Mouse (Mus musculus) midbrain, embryonic 12.5 days (tissue): ENCODE measurements at regions not wholly inside any gene's neighbourhood (a gene's known extent, or its start where the extent isn't known, plus 50 kb on each side); places are given as distances from the start of the nearest gene placed in this dataset.

ENCODE experiments used
- ATAC-seq: fragments of 200-750 bp; cut with Nextera tagmentation; 2 replicates; pipeline ENCODE4 v1.8.0; 2017; ENCODE audit warnings: low read depth, moderate TSS enrichment, moderate library complexity; ENCODE audit not compliant: low FRiP score
- H3K27ac ChIP-seq: fragments of 300-500 bp; sonication (generic); replicated peaks from 2 replicates; pipeline ENCODE4 v1.5.1; 2016; ENCODE audit warnings: mild to moderate bottlenecking
- H3K27me3 ChIP-seq: fragments of 300-500 bp; sonication (generic); 2 replicates; pipeline ENCODE4 v1.6.1; 2016; ENCODE audit warnings: mild to moderate bottlenecking
- H3K36me3 ChIP-seq: fragments of 300-500 bp; sonication (generic); 2 replicates; pipeline ENCODE4 v1.6.1; 2016
- H3K4me1 ChIP-seq: fragments of 300-500 bp; sonication (generic); 2 replicates; pipeline ENCODE4 v1.6.1; 2016
- H3K4me2 ChIP-seq: fragments of 300-500 bp; sonication (generic); replicated peaks from 2 replicates; pipeline ENCODE4 v1.6.1; 2016; ENCODE audit warnings: mild to moderate bottlenecking, moderate library complexity
- H3K4me3 ChIP-seq: fragments of 300-500 bp; sonication (generic); 2 replicates; pipeline ENCODE4 v1.5.1; 2016; ENCODE audit warnings: mild to moderate bottlenecking
- H3K9ac ChIP-seq: fragments of 300-500 bp; sonication (generic); replicated peaks from 2 replicates; pipeline ENCODE4 v1.6.1; 2016; ENCODE audit warnings: mild to moderate bottlenecking, moderate library complexity
- H3K9me3 ChIP-seq: fragments of 300-500 bp; sonication (generic); 2 replicates; pipeline ENCODE4 v1.6.1; 2016; ENCODE audit warnings: mild to moderate bottlenecking
- WGBS: fragments of 180-500 bp; shearing (Covaris S2); methylation state at CpG from one replicate; pipeline ENCODE4 v1.1.7; 2016; 5-methylcytosine and 5-hydroxymethylcytosine counted together

DNA sequence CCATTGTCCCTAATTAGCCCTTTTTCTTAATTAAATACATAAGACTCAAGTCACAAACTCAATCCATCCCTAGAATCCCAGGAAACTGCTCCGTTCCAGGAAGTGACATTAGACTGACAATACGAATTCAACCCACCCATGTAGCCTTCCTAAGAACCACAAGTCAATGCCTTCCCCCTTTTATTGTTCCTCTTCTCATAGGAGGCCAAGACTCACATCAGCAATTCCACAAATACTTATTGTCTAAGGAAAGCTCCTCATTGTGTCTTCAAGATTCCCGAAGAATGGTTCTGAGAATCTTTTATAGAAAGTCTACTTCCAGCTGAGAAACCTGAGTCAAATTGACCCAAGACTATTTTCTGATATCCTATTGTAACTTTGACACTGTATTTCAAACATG, 147.3 kb downstream of the Dmac1 start:
- no peak overlapping the region for H3K27ac ChIP-seq

GRCm38 (mm10) chr4:75115887-75116286, 162.2 kb downstream of the Dmac1 start:
- no peak overlapping the region for H3K4me2 ChIP-seq
- H3K27ac ChIP-seq, result no peak overlapping the region
- H3K4me3 ChIP-seq, result no peak overlapping the region
- WGBS, result 92% methylated on average over 1 of the region's 1 CpGs
- H3K9me3 ChIP-seq, result no peaks in the 10 kb centered on the region
- H3K4me1 ChIP-seq, result no peaks in the 10 kb centered on the region
- no peaks in the 10 kb centered on the region for H3K27me3 ChIP-seq
- H3K36me3 ChIP-seq, result no peaks in the 10 kb centered on the region
- no peak overlapping the region for H3K9ac ChIP-seq
- ATAC-seq, result no peak

More for the DNA sequence above, 147.3 kb downstream of the Dmac1 start:
- ATAC-seq, result no peak
- Histone ChIP-seq H3K9me3 (no peaks in the 10 kb centered on the region), H3K36me3 (no peaks in the 10 kb centered on the region), H3K4me2 (no peak overlapping the region), H3K4me3 (no peak overlapping the region), H3K9ac (no peak overlapping the region), H3K27me3 (no peaks in the 10 kb centered on the region), H3K4me1 (no peaks in the 10 kb centered on the region)
- 87% methylated on average over 3 of the region's 3 CpGs for WGBS

- Histone ChIP-seq H3K36me3 (no peaks in the 10 kb centered on the region), H3K4me1 (no peaks in the 10 kb centered on the region), H3K27me3 (no peaks in the 10 kb centered on the region), H3K9ac (no peak overlapping the region), H3K4me2 (no peak overlapping the region), H3K27ac (no peak overlapping the region), H3K4me3 (no peak overlapping the region), H3K9me3 (no peaks in the 10 kb centered on the region)
- ATAC-seq, result 0 out of 2 replicates have a peak, but pooled peaks have one; percentile 34
- 83% methylated on average over 3 of the region's 3 CpGs for WGBS
Measured at GRCm38 (mm10) chr4:75115346-75115745, 162.8 kb downstream of the Dmac1 start.

- Histone ChIP-seq H3K4me3 (no peak overlapping the region), H3K4me1 (no peaks in the 10 kb centered on the region), H3K36me3 (no peaks in the 10 kb centered on the region), H3K27me3 (no peaks in the 10 kb centered on the region), H3K9me3 (no peaks in the 10 kb centered on the region), H3K4me2 (no peak overlapping the region), H3K27ac (no peak overlapping the region), H3K9ac (no peak overlapping the region)
- no peak for ATAC-seq
- WGBS, result 81% methylated on average over 1 of the region's 1 CpGs
Measured at GRCm38 (mm10) chr4:75065782-75066181, 212.3 kb downstream of the Dmac1 start.

GRCm38 (mm10) chr4:75063275-75063674, 214.8 kb downstream of the Dmac1 start:
- ATAC-seq, result no peak
- Histone ChIP-seq H3K4me1 (no peaks in the 10 kb centered on the region), H3K27me3 (no peaks in the 10 kb centered on the region), H3K27ac (no peak overlapping the region), H3K9me3 (no peaks in the 10 kb centered on the region), H3K4me3 (no peak overlapping the region), H3K36me3 (no peaks in the 10 kb centered on the region), H3K4me2 (no peak overlapping the region), H3K9ac (no peak overlapping the region)
- 76% methylated on average over 2 of the region's 2 CpGs for WGBS

DNA sequence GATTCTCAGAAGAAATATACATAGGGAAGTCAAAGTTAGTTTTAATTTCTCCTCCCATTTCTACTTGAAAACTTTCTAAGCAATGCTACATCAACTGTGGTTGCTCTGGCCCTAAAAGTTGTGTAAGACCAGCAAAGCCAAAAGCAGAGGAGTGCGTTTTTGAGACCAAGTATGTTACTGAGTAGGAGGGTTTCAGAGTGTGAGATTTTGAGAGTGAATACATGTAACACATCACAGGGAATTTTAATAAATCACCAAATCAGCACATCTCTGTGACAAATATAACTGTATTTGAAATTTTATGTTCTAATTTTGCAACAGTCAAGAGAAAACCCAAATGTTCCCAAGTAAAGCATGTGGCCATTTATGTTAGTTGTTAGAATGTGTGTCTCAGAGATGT, 234.6 kb downstream of the Dmac1 start:
- no peaks in the 10 kb centered on the region for H3K36me3 ChIP-seq
- no peak for ATAC-seq
- H3K27ac ChIP-seq, result no peak overlapping the region
- no peaks in the 10 kb centered on the region for H3K9me3 ChIP-seq
- no peak overlapping the region for H3K9ac ChIP-seq
- H3K4me2 ChIP-seq, result no peak overlapping the region
- H3K4me3 ChIP-seq, result no peak overlapping the region
- no peaks in the 10 kb centered on the region for H3K4me1 ChIP-seq
- 98% methylated on average over 1 of the region's 1 CpGs for WGBS
- H3K27me3 ChIP-seq, result no peaks in the 10 kb centered on the region

- Histone ChIP-seq H3K9ac (no peak overlapping the region), H3K4me2 (no peak overlapping the region), H3K9me3 (no peaks in the 10 kb centered on the region), H3K27ac (no peak overlapping the region), H3K4me1 (no peaks in the 10 kb centered on the region), H3K4me3 (no peak overlapping the region), H3K27me3 (no peaks in the 10 kb centered on the region), H3K36me3 (no peaks in the 10 kb centered on the region)
- ATAC-seq, result no peak
- 73% methylated on average over 1 of the region's 1 CpGs for WGBS
Measured at GRCm38 (mm10) chr4:75042640-75043039, 235.5 kb downstream of the Dmac1 start.

DNA sequence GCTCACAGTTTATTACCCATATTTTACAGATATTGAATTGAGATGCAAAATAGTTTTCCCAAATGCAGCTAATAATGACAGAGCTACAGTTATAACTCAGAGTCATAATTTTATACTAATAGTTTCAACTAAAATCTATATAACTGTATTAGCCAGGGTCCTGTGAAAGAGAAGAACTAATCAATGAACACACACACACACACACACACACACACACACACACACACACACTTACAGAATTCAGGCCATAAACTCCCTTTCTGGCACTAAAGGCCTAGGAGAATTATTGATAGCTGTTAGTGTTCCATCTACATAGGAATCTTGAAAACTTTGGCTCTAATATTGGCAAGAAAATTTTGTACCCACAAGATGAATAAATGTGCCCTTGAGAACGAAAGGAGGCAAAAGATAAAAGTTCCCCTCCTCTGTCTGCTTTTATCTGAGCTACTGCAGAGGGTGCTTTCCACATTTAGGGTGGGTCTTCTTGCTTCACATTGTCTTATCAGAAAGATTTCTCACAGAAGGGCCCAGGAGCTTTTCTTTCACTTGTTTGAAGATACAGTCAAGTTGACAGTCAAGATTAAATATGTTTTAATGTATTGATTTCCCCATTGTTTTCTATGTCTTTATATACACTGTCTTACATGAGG, 236.1 kb downstream of the Dmac1 start:
- H3K4me2 ChIP-seq, result no peak overlapping the region
- no peak for ATAC-seq
- no peak overlapping the region for H3K9ac ChIP-seq

More for the DNA sequence above, 236.1 kb downstream of the Dmac1 start:
- Histone ChIP-seq H3K4me1 (no peaks in the 10 kb centered on the region), H3K27me3 (no peaks in the 10 kb centered on the region), H3K4me3 (no peak overlapping the region), H3K9me3 (no peaks in the 10 kb centered on the region), H3K36me3 (no peaks in the 10 kb centered on the region), H3K27ac (no peak overlapping the region)
- 78% methylated on average over 1 of the region's 1 CpGs for WGBS
